Mouse (Mus musculus) E14TG2a.4 (cell line): Measurements from ENCODE around the gene Tnr.

Experiments used
- CTCF ChIP-seq: conservative IDR thresholded peaks from 2 replicates; pipeline ENCODE4 v1.5.1; 2014; ENCODE audit warnings: low read length
- NANOG ChIP-seq: IDR thresholded peaks from 2 replicates; pipeline ENCODE4 v1.6.1; 2014; ENCODE audit warnings: borderline replicate concordance, low read length, mixed read lengths
- POU5F1 ChIP-seq: IDR thresholded peaks from 2 replicates; pipeline ENCODE4 v1.6.1; 2014; ENCODE audit warnings: low read length, borderline replicate concordance

- no peak for TF ChIP-seq CTCF
- no peak for TF ChIP-seq POU5F1
- no peak for TF ChIP-seq NANOG
Observed at GRCm38 (mm10) chr1:159760970-159761369, 237.4 kb downstream of the Tnr start.
